Mouse (Mus musculus): ENCODE measurements around the gene Pml. TPM values are rescaled to one million over a fixed set of nuclear protein-coding genes. Genes with fewer than 3 reads are reported as not detected.

Pml gene
- polyA plus RNA-seq, 1 experiment, result 28.7 TPM

- Histone ChIP-seq H3K4me1 (peaks cover 45% of the 10 kb centered on the region), H3K27me3 (replicated peaks) (peaks cover 100% of the 10 kb centered on the region), H3K4me3 (replicated peaks) (no peak overlapping the region), H3K36me3 (replicated peaks; ENCODE audit: low read length) (no peaks in the 10 kb centered on the region), H3K9me3 (no peaks in the 10 kb centered on the region)
- TF ChIP-seq GATA1 (IDR thresholded peaks at IDR 0.05; ENCODE audit: borderline replicate concordance, low read length) (no peak), FLI1 (IDR thresholded peaks at IDR 0.05; ENCODE audit: low read length) (no peak)
These were observed 50.7 kb downstream of the Pml start for GRCm38 (mm10) chr9:58198801-58199371.

GRCm38 (mm10) chr9:58197781-58198701 lies 51.5 kb downstream of the Pml start:
- Histone ChIP-seq H3K4me1 (peaks cover 41% of the 10 kb centered on the region), H3K27me3 (replicated peaks) (peaks cover 100% of the 10 kb centered on the region), H3K36me3 (replicated peaks; ENCODE audit: low read length) (no peaks in the 10 kb centered on the region), H3K4me3 (replicated peaks) (peak overlapping the region; percentile 66), H3K9me3 (no peaks in the 10 kb centered on the region)
- TF ChIP-seq FLI1 (IDR thresholded peaks at IDR 0.05; ENCODE audit: low read length) (no peak), GATA1 (IDR thresholded peaks at IDR 0.05; ENCODE audit: borderline replicate concordance, low read length) (no peak)

- no peaks in the 10 kb centered on the region for H3K36me3 ChIP-seq (replicated peaks; ENCODE audit: low read length)
- H3K4me3 ChIP-seq (replicated peaks), result no peak overlapping the region
- TF ChIP-seq FLI1 (IDR thresholded peaks at IDR 0.05; ENCODE audit: low read length) (no peak), GATA1 (IDR thresholded peaks at IDR 0.05; ENCODE audit: borderline replicate concordance, low read length) (no peak)
- peaks cover 37% of the 10 kb centered on the region for H3K4me1 ChIP-seq
- peaks cover 92% of the 10 kb centered on the region for H3K27me3 ChIP-seq (replicated peaks)
- no peaks in the 10 kb centered on the region for H3K9me3 ChIP-seq
These were observed 52.7 kb downstream of the Pml start for GRCm38 (mm10) chr9:58196610-58197567.

- TF ChIP-seq GATA1 (IDR thresholded peaks at IDR 0.05; ENCODE audit: borderline replicate concordance, low read length) (no peak), FLI1 (IDR thresholded peaks at IDR 0.05; ENCODE audit: low read length) (no peak)
- H3K27me3 ChIP-seq (replicated peaks), result peaks cover 86% of the 10 kb centered on the region
- H3K4me1 ChIP-seq, result peaks cover 35% of the 10 kb centered on the region
- H3K9me3 ChIP-seq, result no peaks in the 10 kb centered on the region
- H3K36me3 ChIP-seq (replicated peaks; ENCODE audit: low read length), result no peaks in the 10 kb centered on the region
- H3K4me3 ChIP-seq (replicated peaks), result no peak overlapping the region
These were observed 53.4 kb downstream of the Pml start for GRCm38 (mm10) chr9:58196141-58196540.

- Histone ChIP-seq H3K27me3 (replicated peaks) (peaks cover 86% of the 10 kb centered on the region), H3K4me3 (replicated peaks) (no peak overlapping the region), H3K4me1 (peaks cover 35% of the 10 kb centered on the region), H3K36me3 (replicated peaks; ENCODE audit: low read length) (no peaks in the 10 kb centered on the region), H3K9me3 (no peaks in the 10 kb centered on the region)
- TF ChIP-seq FLI1 (IDR thresholded peaks at IDR 0.05; ENCODE audit: low read length) (no peak), GATA1 (IDR thresholded peaks at IDR 0.05; ENCODE audit: borderline replicate concordance, low read length) (no peak)
These were observed 53.9 kb downstream of the Pml start for GRCm38 (mm10) chr9:58195671-58196070.

- peaks cover 84% of the 10 kb centered on the region for H3K27me3 ChIP-seq (replicated peaks)
- no peaks in the 10 kb centered on the region for H3K36me3 ChIP-seq (replicated peaks; ENCODE audit: low read length)
- H3K9me3 ChIP-seq, result no peaks in the 10 kb centered on the region
- no peak overlapping the region for H3K4me3 ChIP-seq (replicated peaks)
- TF ChIP-seq GATA1 (IDR thresholded peaks at IDR 0.05; ENCODE audit: borderline replicate concordance, low read length) (no peak), FLI1 (IDR thresholded peaks at IDR 0.05; ENCODE audit: low read length) (no peak)
- H3K4me1 ChIP-seq, result peaks cover 25% of the 10 kb centered on the region
These were observed 55.4 kb downstream of the Pml start for GRCm38 (mm10) chr9:58194222-58194621.

DNA sequence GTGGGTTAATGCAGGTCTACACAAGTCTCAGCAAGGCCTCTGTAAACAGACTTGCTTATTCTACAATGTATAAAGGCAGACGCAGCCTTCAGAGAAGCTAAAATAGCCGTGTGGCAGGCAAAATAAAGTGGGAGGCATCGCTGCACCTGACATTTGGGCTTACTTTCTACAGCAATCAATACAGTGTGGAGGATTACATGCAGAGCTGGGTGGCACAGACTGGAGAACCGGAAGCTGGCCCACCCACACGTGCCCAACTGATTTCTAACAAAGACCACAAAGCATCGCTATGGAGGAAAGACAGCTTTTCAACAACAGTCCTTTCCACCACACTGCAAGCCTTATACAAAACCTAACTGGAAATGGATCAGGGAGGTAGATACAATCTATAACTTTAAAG lies 65.1 kb downstream of the Pml start:
- no peaks in the 10 kb centered on the region for H3K36me3 ChIP-seq (replicated peaks; ENCODE audit: low read length)
- TF ChIP-seq GATA1 (IDR thresholded peaks at IDR 0.05; ENCODE audit: borderline replicate concordance, low read length), result no peak
- TF ChIP-seq FLI1 (IDR thresholded peaks at IDR 0.05; ENCODE audit: low read length), result no peak

DNA sequence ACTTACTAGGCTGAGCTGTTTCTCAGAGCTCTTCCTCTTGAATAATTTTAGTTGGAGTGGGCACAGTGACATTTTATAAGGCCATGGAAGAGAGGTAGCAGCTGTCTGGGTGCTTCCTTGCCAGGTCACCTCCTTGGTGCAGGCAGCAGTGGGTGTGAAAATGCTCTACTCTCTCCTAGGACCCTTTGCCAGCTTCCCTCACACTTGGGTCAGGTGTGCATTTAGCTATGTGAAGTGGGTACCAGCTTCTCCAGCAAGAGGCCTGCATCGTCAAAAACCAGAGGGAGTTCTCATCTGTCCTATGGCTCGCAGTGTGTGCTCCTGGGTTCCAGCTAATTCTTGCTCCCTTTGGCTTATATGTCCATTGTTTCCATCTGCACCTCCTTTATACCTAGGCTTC lies 70.2 kb downstream of the Pml start:
- Histone ChIP-seq H3K36me3 (replicated peaks; ENCODE audit: low read length) (no peaks in the 10 kb centered on the region), H3K27me3 (replicated peaks) (peaks cover 28% of the 10 kb centered on the region), H3K4me3 (replicated peaks) (no peak overlapping the region), H3K9me3 (no peaks in the 10 kb centered on the region), H3K4me1 (no peaks in the 10 kb centered on the region)
- TF ChIP-seq GATA1 (IDR thresholded peaks at IDR 0.05; ENCODE audit: borderline replicate concordance, low read length) (no peak), FLI1 (IDR thresholded peaks at IDR 0.05; ENCODE audit: low read length) (no peak)

More for the DNA sequence above, 65.1 kb downstream of the Pml start:
- peaks cover 41% of the 10 kb centered on the region for H3K27me3 ChIP-seq (replicated peaks)
- no peaks in the 10 kb centered on the region for H3K9me3 ChIP-seq
- no peaks in the 10 kb centered on the region for H3K4me1 ChIP-seq
- H3K4me3 ChIP-seq (replicated peaks), result no peak overlapping the region

DNA sequence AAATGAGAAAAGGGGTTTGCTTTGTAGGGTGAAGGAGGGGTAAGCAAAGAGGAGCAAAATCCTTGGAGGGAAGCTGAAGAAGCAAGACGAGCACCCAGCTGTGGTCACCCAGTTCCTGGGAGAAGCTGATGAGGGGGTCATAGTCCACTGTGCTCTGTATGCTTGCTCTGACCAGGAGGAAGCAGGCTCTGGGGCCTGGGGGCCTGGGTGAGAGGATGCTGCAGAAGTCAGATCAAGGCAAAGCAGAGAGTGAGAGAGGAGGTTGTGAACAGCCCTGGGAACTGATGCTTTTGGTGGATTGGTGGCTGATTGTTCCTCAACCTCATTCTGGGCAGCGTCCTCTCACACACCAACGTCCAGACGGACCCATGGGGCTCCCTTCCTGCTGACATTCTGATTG lies 72.4 kb downstream of the Pml start:
- Histone ChIP-seq H3K36me3 (replicated peaks; ENCODE audit: low read length) (no peaks in the 10 kb centered on the region), H3K4me1 (no peaks in the 10 kb centered on the region), H3K4me3 (replicated peaks) (no peak overlapping the region), H3K27me3 (replicated peaks) (peaks cover 32% of the 10 kb centered on the region), H3K9me3 (peaks cover 3% of the 10 kb centered on the region; the same call in 1 of the 2 replicates)
- TF ChIP-seq GATA1 (IDR thresholded peaks at IDR 0.05; ENCODE audit: borderline replicate concordance, low read length), result no peak
- TF ChIP-seq FLI1 (IDR thresholded peaks at IDR 0.05; ENCODE audit: low read length), result no peak
